Mouse (Mus musculus): ENCODE measurements around the gene Camkv. TPM values are rescaled to one million over a fixed set of nuclear protein-coding genes. Genes with fewer than 3 reads are reported as not detected.

The Camkv gene
- total and polyA plus RNA-seq, 2 experiments from 2014 or later, result 61.5 to 87.4 TPM

GRCm38 (mm10) chr9:107908410-107909158 is 26.9 kb upstream of the Camkv start:
- H3K4me2 ChIP-seq (ENCODE audit: low read depth, low read length), result no peak overlapping the region
- 27% methylated on average over 18 of the region's 18 CpGs for WGBS
- H3K36me3 ChIP-seq (ENCODE audit: insufficient read depth, low read length), result no peaks in the 10 kb centered on the region
- DNase-seq (ENCODE audit: low spot score) (no peak), ATAC-seq (no peak)
- no peak for TF ChIP-seq CTCF (IDR thresholded peaks at IDR 0.05; ENCODE audit: low read depth)
- H3K27ac ChIP-seq, result no peak overlapping the region
- H3K9ac ChIP-seq (replicated peaks; ENCODE audit: low read length), result no peak overlapping the region; the same call in 1 of the 2 replicates
- H3K9me3 ChIP-seq (ENCODE audit: low read length), result no peaks in the 10 kb centered on the region
- no peak overlapping the region for H3K4me3 ChIP-seq (ENCODE audit: low read length)
- 0 out of 2 replicates have a peak, but pooled peaks cover 3% of the 10 kb centered on the region for H3K4me1 ChIP-seq (ENCODE audit: insufficient read depth, low read length)
- H3K27me3 ChIP-seq (ENCODE audit: insufficient read depth, low read length), result no peaks in the 10 kb centered on the region

DNA sequence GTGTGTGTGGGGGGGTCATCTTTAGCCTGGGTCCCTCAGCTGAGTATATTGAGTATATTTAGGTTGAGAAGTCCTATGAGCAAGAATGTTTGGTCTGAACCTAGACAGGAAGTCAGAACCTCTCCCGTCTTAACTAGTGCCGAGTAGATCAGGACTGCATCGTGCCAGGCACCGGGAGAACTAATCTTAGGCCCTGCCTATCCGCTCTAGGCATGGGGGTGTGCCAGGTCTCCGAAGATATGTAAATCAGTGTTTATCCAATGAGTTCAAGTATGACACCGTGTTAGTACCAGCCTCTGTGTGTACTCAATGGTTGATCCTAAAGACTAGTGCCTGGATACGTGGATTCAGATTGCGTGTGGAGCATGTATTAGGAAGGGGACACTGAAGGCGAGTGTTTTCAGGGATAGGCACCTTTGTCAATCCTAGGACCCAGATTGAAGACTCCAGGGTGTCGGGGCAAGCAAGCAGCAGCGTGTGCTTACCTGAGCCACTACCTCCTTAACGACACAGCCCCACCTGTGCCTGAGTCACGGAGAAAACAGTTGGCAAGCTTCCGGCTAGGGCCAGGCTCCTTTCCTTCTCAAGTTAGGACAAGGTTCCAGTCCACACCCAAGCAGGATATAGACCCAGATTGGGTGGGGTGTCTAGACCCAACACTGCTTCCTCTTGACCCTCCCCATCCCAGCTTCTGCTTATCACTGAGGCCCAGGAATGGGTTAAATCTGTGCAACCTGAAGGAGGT is 25.3 kb upstream of the Camkv start:
- DNase-seq (ENCODE audit: low spot score), result no peak
- Histone ChIP-seq H3K36me3 (ENCODE audit: insufficient read depth, low read length) (no peaks in the 10 kb centered on the region), H3K4me3 (ENCODE audit: low read length) (no peak overlapping the region), H3K9ac (replicated peaks; ENCODE audit: low read length) (no peak overlapping the region), H3K27me3 (ENCODE audit: insufficient read depth, low read length) (no peaks in the 10 kb centered on the region), H3K9me3 (ENCODE audit: low read length) (no peaks in the 10 kb centered on the region), H3K4me1 (ENCODE audit: insufficient read depth, low read length) (0 out of 2 replicates have a peak, but pooled peaks cover 3% of the 10 kb centered on the region), H3K4me2 (ENCODE audit: low read depth, low read length) (no peak overlapping the region), H3K27ac (no peak overlapping the region)
- ATAC-seq, result no peak
- no peak for TF ChIP-seq CTCF (IDR thresholded peaks at IDR 0.05; ENCODE audit: low read depth)
- WGBS, result 89% methylated on average over 15 of the region's 15 CpGs

DNA sequence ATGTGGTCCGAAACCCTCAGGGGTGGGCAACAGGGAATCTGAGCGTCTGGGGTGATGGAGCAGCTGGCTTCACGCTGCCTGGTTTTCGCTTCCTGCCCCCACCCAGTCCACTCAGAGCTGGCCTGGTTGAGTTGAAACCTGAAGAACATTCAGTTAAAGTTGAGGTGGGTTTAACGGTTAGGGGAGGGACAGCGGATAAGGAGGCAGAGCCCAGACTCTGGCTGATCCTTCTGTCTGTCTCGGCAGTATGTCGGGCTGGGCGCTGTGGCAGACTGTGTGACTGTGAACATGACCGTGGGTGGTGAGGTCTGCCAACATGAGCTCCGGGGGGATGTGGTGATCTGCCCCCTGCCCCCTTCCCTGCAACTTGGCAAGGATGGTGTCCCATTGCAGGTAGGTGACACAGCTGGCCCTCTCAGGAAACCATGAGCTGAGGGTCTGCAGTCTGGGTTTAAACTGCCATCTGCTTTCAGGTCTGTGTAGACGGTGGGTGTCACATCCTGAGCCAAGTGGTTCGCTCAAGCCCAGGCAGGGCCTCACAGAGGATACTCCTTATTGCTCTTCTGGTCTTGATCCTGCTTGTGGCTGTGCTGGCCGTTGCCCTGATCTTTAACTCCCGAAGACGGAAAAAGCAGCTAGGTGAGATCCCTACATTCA is 20.6 kb upstream of the Camkv start:
- Histone ChIP-seq H3K9ac (replicated peaks; ENCODE audit: low read length) (no peak overlapping the region), H3K4me1 (ENCODE audit: insufficient read depth, low read length) (peaks cover 8% of the 10 kb centered on the region), H3K4me2 (ENCODE audit: low read depth, low read length) (no peak overlapping the region), H3K27ac (no peak overlapping the region), H3K4me3 (ENCODE audit: low read length) (no peak overlapping the region), H3K36me3 (ENCODE audit: insufficient read depth, low read length) (no peaks in the 10 kb centered on the region), H3K9me3 (ENCODE audit: low read length) (no peaks in the 10 kb centered on the region), H3K27me3 (ENCODE audit: insufficient read depth, low read length) (no peaks in the 10 kb centered on the region)
- DNase-seq (ENCODE audit: low spot score) (no peak), ATAC-seq (no peak)
- 73% methylated on average over 16 of the region's 16 CpGs for WGBS
- TF ChIP-seq CTCF (IDR thresholded peaks at IDR 0.05; ENCODE audit: low read depth), result no peak

DNA sequence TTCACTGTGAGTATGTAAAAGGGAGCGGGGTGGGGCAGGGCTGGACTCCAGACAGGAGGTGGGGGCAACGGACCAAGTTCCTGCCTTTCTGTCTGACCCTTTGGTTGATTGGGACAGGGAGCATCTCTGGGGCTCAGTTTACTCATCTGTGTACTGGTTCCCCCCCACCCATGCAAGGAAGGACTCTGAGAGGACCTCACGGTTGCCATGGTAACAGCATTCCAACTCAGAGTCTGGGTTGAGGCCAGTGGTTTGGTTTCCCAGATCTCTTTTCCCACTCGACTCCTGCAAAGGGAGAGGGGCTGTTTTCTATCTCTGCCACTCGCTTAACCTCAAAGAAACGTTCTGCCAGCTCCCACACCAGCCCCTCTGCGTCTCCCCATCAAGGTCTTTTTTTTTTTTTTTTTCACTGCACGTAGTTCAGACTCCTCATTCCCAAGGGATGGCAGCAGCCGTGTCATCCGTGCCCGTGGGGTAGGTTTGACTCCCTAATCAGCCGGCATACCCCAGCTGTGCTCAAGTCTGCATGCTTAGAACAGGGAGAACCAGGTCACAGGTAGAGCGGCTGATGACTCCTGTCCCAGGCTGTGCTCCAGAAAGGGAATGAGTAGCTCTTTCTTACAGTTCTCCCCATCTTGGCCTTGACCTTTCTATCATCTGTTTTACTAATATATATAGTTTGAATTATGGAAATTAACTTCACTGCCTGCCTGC is 17.4 kb upstream of the Camkv start:
- Histone ChIP-seq H3K4me1 (ENCODE audit: insufficient read depth, low read length) (peaks cover 8% of the 10 kb centered on the region), H3K9ac (replicated peaks; ENCODE audit: low read length) (no peak overlapping the region), H3K27me3 (ENCODE audit: insufficient read depth, low read length) (no peaks in the 10 kb centered on the region), H3K4me2 (ENCODE audit: low read depth, low read length) (no peak overlapping the region; the same call in 1 of the 2 replicates), H3K9me3 (ENCODE audit: low read length) (no peaks in the 10 kb centered on the region), H3K4me3 (ENCODE audit: low read length) (no peak overlapping the region), H3K36me3 (ENCODE audit: insufficient read depth, low read length) (no peaks in the 10 kb centered on the region), H3K27ac (no peak overlapping the region)
- WGBS, result 21% methylated on average over 13 of the region's 13 CpGs
- DNase-seq (ENCODE audit: low spot score), result peak; percentile 76
- ATAC-seq, result peak; percentile 41
- no peak for TF ChIP-seq CTCF (IDR thresholded peaks at IDR 0.05; ENCODE audit: low read depth)

DNA sequence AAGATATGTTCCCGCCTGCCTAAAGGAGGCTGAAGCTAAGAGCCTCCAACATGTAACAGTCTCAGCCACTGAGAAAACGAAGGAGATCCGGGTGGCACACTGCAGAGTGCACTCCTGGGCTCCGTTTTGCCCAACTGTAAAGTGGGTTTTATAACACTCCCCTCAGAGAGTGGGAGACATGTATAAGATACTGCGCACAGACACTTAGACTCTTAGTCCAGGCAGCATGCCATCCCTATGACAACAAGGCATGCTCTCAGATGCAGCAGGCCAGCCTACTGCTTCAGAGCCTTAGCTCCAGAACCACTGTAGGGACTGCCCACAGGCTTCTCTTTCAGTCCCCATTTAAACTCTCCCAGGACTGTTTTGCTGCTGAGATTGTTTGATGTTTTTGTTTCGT is 16.6 kb upstream of the Camkv start:
- peaks cover 13% of the 10 kb centered on the region for H3K4me1 ChIP-seq (ENCODE audit: insufficient read depth, low read length)
- H3K36me3 ChIP-seq (ENCODE audit: insufficient read depth, low read length), result no peaks in the 10 kb centered on the region
- H3K27ac ChIP-seq, result no peak overlapping the region
- 81% methylated on average over 6 of the region's 6 CpGs for WGBS
- no peak overlapping the region for H3K4me3 ChIP-seq (ENCODE audit: low read length)
- DNase-seq (ENCODE audit: low spot score) (no peak), ATAC-seq (no peak)
- H3K27me3 ChIP-seq (ENCODE audit: insufficient read depth, low read length), result no peaks in the 10 kb centered on the region
- H3K9me3 ChIP-seq (ENCODE audit: low read length), result no peaks in the 10 kb centered on the region
- no peak overlapping the region for H3K9ac ChIP-seq (replicated peaks; ENCODE audit: low read length)
- H3K4me2 ChIP-seq (ENCODE audit: low read depth, low read length), result no peak overlapping the region
- TF ChIP-seq CTCF (IDR thresholded peaks at IDR 0.05; ENCODE audit: low read depth), result no peak

- TF ChIP-seq CTCF (IDR thresholded peaks at IDR 0.05; ENCODE audit: low read depth), result no peak
- no peak overlapping the region for H3K4me3 ChIP-seq (ENCODE audit: low read length)
- no peaks in the 10 kb centered on the region for H3K9me3 ChIP-seq (ENCODE audit: low read length)
- H3K4me1 ChIP-seq (ENCODE audit: insufficient read depth, low read length), result peaks cover 14% of the 10 kb centered on the region
- ATAC-seq (no peak), DNase-seq (ENCODE audit: low spot score) (no peak)
- WGBS, result 80% methylated on average over 5 of the region's 5 CpGs
- H3K9ac ChIP-seq (replicated peaks; ENCODE audit: low read length), result no peak overlapping the region
- no peaks in the 10 kb centered on the region for H3K27me3 ChIP-seq (ENCODE audit: insufficient read depth, low read length)
- no peak overlapping the region for H3K27ac ChIP-seq
- no peak overlapping the region for H3K4me2 ChIP-seq (ENCODE audit: low read depth, low read length)
- no peaks in the 10 kb centered on the region for H3K36me3 ChIP-seq (ENCODE audit: insufficient read depth, low read length)
Measured at GRCm38 (mm10) chr9:107919441-107919840, 16.0 kb upstream of the Camkv start.

All from hindbrain, postnatal 0 days (tissue).